Mouse (Mus musculus) cerebellum, adult 9-11 months (tissue): ENCODE measurements around the gene Chst10.
A peak's percentile ranks its signal among the peaks of the same experiment; 100 is the strongest.

Experiments used
- DNase-seq: peaks from one replicate; pipeline ENCODE4 v3.0.0; 2022

Gene Chst10

DNA sequence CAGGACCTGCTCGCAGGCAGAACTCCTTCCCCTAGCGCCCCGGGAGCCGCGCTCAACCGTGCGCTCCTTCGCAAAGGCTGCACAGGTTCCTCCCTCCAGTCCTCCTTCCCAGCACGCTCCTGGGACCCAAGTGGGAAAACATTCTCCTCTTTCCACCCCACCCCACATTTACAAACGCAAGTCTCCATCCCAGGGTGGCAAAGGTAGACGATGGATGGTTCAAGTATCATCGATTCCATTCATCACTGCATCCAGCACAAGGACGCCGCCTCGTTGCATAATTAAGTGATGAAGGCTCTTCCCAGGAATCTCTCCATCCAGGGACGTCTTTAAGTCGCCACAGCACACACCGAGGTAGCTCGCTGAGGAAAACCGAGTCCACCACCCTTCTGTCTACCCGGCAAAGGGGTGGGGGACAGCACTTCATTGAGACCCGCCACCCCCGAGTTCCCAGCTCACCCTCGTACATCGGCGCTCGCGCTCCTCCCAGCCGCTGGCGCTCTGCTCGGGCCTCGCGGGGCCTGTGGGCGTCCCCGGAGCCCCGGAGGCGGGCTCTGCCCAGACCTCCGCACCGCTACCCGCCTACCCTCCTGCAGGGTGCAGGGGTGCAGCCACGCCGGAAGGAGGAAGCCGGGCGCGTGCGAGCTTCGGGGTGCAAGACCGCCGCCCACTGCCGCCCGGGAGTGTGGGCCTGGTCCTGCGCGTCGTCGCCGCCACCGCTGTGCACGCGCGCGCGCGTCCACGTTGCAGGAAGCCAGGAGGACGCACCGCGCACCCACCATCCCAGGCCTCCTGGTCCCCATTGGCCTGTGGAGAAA, at the start of gene Chst10:
Gene Chst10 (minus strand): TSS at position 731 of the 818 bp plus-strand sequence.
- peak; percentile 88 for DNase-seq

GRCm38 (mm10) chr1:38939608-38940007, 41.6 kb upstream of the Chst10 start:
- DNase-seq: no peak

DNA sequence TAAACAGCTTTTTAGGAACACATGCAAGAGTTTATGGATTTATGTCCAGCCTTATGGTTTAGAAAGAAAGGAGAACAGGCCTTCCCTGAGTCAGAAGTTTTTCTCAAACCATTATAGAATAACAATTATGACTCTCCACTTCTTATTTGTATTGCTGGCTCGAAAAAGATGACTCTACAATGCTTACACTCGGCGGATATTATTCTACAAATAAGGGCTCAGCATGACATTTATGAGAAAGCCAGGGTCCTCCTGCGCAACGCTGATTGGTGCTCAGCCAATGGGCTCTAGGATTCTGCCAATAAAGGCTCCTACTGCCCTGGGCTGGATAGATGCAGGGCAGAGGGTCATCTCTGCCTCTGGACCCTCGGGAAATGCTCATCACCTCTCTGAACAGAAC, 40.9 kb upstream of the Chst10 start, which contains the start of gene Nms:
Gene Nms (plus strand): TSS at position 301 of the 400 bp plus-strand sequence.
- no peak for DNase-seq

GRCm38 (mm10) chr1:38936780-38937179, 38.8 kb upstream of the Chst10 start:
- peak; percentile 17 for DNase-seq

DNA sequence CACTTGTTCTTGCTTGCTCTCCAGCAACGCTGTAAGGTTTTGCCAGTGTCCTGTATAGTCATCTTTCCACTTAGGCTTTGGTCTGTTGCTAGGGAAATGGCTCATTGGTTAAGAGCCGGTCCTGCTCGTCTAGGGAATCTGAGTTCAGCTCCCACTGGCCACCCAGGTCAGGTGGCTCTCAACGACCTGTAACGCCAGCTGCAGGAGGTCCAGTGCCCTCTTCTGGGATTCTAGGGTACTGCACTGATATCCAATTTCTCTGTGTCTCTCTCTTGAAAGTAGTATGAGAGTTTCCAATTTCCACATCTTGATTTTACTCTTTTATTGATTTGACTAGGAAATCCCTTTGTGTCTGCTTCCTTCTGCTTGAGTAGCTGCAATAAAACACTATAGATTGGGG, 36.7 kb upstream of the Chst10 start:
- DNase-seq: peak; percentile 28

DNA sequence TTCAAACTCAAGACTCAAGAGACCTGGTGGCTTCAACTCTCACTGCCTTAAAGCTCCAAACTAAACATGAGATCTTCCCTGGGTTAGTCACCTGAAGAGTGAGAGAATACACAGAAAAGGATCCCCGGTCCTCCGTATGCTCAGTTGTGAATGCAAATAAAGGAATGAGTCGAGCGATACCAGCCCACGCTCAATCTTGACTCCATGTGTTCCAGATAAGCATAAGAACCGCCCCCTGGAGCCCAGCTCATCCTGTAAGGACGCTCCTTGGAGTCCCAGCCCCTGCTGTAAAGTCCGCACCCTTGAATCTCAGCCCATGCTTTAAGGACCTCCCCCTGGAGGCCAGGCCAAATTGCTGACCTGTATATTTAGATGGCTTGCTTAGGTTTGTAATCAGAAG, 32.8 kb upstream of the Chst10 start:
- DNase-seq: no peak

DNA sequence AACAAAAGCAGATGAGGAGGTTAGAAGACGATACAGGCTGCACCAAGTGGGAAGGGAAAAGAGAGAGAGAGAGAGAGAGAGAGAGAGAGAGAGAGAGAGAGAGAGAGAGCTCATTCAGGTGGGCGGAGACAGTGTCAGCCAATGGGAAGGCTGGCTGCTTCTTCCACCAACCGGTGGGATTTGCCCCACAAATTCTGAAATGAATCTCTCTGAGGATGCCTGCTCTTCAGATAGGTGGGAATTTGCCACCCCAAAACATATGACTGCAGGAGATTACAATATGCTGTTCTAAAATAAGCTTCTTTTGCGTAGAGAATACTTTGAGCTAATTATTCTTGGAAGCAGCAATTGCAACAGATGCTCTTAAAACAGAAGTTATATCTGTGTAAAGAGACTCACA, 31.5 kb upstream of the Chst10 start:
- no peak for DNase-seq

GRCm38 (mm10) chr1:38928996-38929395, 31.0 kb upstream of the Chst10 start:
- no peak for DNase-seq

DNA sequence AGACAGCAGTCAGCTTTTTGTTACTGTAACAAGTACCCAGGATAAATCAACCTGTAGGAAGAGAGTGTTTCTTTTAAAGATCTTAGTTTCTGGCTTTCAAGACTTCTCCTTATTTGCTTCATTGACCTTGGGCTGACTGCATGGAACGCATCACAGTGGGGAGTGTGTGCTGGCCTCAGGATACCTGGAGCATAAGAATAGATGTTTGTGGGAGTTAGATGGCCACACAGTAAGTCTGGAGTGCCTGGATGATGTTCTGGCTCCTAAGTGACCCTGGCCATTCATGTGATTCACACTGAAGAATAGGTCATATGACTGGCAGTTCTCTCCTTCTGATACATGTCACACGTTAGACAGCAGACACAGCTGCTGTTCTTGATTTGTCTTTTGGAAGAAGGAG, 6.0 kb upstream of the Chst10 start:
- no peak for DNase-seq

- DNase-seq: no peak
Observed at GRCm38 (mm10) chr1:38902571-38902970, 4.6 kb upstream of the Chst10 start.

- DNase-seq: no peak
Observed at GRCm38 (mm10) chr1:38893081-38893480, 4.9 kb downstream of the Chst10 start.

GRCm38 (mm10) chr1:38891444-38891843, 6.5 kb downstream of the Chst10 start:
- DNase-seq: no peak

GRCm38 (mm10) chr1:38888803-38889202, 9.2 kb downstream of the Chst10 start:
- no peak for DNase-seq

DNA sequence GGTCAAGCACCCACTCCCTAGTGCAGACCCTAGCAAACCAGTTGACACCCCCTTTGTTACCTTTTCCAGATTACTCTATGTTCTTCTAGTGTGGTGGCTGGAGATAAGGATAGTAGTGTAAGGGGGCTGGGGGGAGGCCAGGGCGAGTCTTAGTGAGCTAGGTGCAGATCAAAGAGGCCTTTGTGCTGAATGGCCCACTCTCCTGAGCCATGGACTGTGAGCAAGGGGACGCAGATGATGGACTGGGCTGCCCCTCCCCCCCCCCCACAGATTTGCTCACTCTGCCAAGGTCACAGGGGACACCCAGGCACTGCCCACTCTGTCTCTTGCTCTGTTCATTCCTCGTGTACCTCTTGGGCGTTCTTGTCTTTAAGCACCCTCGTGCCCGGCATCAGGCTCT, 10.9 kb downstream of the Chst10 start:
- DNase-seq: no peak

- no peak for DNase-seq
Observed at GRCm38 (mm10) chr1:38886602-38887001, 11.4 kb downstream of the Chst10 start.

DNA sequence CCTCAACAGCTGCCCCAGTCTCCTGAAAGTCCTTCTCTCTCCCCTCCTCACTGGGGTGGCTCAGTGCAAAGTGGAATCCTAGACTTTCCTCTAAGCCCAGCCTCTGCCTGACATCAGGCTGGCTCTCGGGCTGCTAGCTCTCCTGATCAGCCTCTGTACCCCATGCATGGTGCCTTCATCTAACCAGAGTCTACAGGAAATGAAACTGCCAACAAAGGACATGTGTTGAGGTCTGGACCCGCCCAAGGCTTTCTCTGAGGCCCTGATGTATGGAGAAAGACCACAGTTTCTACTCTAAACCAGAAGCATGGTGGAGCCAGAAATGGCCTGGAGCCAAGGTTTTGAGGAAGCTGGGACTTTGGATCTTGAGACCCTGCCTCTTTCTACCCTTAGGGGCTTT, 12.0 kb downstream of the Chst10 start:
- no peak for DNase-seq

DNA sequence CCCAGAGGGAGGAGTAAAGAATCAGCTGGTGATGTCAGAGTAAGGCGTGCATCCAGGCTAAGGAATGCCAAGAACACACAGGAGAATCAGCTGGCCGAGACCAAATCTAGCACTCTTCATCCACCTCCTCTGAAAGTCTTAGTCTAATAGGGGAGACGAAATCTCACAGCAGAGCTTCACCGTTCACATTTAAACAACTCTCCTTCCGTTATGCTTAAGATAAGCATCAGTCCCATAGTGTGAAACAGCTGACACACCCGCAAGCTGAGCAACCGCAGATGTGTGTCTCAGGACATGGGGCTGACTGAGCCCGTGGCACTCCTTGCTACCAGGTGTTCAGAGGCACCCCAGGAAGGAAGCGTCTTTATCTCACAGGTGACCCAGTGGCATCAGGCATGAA, 14.2 kb downstream of the Chst10 start:
- no peak for DNase-seq

DNA sequence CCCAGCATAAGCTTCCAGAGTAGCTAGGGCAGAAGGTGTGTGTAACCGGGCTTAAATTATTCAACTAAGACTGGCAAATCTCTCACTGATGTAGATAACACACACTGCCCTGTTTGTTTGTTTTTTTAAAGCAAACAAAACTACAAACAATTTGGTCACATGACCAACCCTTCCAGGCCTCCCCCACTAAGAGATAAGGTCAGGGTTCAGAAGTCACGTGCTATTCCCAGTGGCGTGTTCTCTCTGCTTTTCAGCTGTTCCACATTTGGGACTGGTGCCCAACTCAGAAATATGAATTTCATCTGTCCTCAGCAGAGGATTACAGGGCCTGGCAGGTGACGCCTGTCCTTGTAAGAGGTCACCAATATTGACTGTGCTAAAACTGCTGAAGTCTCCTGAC, 15.2 kb downstream of the Chst10 start:
- DNase-seq: no peak

DNA sequence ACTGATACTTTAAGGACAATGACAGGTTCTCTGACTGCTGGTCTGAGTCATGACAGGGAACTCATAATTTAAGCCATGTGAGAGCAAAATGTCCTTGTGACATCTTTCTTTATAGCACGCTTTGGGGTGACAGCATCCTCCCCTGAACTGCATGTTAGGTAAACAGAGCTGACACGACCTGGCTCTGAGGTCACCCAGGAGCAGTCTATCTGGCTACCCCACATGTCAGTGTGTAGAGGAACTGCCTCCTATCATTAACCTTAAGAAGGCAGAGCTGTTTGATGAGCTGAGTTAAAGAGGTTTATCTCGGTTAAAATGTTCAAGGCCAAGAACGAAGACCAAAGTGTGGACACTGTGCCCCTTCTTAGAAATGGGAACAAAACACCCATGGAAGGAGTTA, 16.6 kb downstream of the Chst10 start:
- no peak for DNase-seq

DNA sequence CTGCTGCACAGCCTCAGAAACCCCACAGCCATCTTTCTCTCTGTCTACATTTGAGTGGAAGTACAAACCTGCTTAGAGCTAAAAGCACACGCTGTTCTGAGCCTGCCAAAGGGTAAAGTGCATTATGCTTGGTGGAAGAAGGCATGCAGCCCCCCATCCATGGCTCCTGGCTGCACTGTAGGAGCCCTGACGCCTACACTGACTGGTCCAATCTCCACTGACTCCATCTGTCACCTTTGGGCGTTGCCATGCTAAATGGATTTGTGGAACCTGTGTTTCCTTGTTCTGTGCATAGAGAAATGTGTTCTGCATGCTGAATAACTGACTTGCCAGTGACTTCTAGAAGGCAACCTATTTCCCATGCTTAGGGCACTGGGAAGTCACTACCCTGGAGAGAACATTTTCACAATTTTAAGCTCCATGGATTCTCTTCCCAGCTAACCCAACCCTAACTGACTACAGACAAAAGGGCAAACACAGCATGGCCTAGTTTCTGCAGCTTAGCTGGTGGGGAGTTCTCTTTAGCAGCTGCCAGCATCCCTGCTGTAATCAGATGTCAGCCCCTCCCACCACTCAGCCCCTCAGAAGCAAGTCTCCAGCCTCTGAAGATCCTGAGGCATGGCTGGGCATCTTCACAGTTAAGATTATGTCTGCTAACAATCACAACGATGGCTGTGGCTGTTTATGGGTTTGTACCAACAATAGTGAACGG, 21.1 kb downstream of the Chst10 start:
- DNase-seq: peak; percentile 46

- peak; percentile 60 for DNase-seq
Observed at GRCm38 (mm10) chr1:38873911-38874310, 24.1 kb downstream of the Chst10 start.

DNA sequence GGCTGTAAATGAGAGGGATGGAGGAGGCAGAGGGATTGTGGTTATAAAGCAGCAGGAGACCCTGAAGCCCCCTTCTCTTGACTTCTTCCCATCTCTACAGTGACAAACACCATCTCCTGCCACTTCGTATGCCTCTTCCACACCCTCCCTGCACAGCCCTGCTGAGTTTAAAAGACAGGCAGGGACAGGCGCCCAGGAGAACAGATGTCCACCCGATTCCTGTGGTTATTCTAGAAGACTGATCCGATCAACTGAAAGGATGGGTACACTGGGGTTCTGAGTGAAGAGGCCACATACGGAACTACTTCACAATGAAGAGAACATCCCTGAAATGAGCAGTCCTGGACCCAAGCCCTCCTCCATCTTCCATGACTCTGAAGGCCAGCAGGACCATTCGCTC, 26.1 kb downstream of the Chst10 start:
- peak; percentile 39 for DNase-seq

GRCm38 (mm10) chr1:38869398-38870195, 28.4 kb downstream of the Chst10 start:
- no peak for DNase-seq
